Mouse (Mus musculus): ENCODE measurements around the gene Adprh. TPM values are rescaled to one million over a fixed set of nuclear protein-coding genes. Genes with fewer than 3 reads are reported as not detected.

Adprh gene
- polyA plus RNA-seq, 1 experiment, result 77.3 TPM

DNA sequence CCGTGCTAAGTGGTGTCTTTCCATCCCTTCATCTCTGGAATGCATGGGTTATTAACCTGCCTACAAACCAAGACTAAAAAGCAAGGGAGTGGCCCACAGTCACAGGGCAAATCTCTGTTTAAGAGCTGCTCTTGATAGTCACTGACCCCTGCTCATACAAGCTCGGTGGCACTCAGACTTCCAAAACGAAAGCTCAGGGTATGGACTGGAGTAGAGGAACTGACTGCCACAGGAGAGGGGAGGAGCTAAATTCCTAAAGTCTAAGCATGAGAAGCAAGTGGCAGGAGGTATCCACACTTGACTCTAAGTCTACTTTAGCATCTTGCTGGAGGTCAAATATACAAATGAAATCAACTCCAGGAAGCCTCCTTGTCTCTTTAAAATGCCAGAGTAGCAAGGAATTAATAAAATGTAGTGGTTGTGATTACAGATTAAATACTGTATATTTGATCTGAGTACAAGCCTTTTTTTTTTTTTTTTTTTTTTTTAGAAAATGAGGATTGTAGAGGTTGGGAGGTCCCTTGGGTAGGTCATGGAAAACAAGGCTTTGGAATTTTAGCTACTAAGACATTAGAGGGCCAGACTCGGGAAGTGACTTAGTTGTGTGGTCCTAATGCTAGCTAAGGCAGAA lies 23.3 kb upstream of the Adprh start:
- DNase-seq (ENCODE audit: low read depth), result no peak
- no peak for TF ChIP-seq CTCF (IDR thresholded peaks at IDR 0.05; ENCODE audit: borderline replicate concordance, extremely low read depth, insufficient read depth, insufficient read length)
- no peak for TF ChIP-seq POLR2A (IDR thresholded peaks at IDR 0.05; ENCODE audit: borderline replicate concordance, extremely low read depth, insufficient read depth, insufficient read length, poor library complexity, severe bottlenecking)

DNA sequence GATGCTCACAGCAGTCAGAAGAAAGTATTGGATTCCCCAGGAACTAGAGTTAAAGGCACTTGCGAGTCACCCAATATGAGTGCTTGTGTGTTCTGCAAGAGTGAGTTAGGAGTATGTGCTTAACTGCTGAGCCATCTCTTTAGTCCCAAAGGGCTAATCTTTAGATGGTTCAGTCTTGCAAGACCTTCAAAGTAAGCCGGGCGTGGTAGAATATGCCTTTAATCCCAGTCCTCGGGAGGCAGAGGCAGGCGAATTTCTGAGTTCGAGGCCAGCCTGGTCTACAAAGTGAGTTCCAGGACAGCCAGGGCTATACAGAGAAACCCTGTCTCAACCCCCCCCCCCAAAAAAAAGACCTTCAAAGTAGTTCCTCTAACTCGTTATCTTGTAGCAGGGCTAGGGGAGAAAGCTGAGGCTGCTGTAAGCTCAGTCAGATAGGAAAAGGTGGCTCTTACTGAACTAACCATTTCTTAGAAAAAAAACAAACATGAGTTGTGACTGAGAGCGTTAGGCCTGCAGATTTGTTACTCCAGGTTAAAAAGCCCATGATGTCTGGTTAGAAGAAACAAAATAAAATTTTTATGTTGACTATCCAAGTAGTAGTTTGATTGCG lies 22.3 kb upstream of the Adprh start:
- no peak for DNase-seq (ENCODE audit: low read depth)
- TF ChIP-seq CTCF (IDR thresholded peaks at IDR 0.05; ENCODE audit: borderline replicate concordance, extremely low read depth, insufficient read depth, insufficient read length) (no peak), POLR2A (IDR thresholded peaks at IDR 0.05; ENCODE audit: borderline replicate concordance, extremely low read depth, insufficient read depth, insufficient read length, poor library complexity, severe bottlenecking) (no peak)

DNA sequence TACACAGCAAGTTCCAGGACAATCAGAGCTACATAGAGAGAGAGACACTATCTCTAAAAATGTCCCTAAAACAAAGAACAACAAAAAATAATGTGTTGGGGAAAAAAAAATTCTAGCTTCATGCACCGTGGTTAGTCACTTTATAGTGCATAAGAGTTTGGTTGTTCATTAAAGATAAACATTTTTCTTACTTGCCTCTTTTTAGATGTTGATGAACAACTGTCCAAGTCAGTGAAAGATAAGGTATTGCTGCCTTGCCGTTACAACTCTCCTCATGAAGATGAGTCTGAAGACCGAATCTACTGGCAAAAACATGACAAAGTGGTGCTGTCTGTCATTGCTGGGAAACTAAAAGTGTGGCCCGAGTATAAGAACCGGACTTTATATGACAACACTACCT lies 21.2 kb upstream of the Adprh start:
- no peak for DNase-seq (ENCODE audit: low read depth)

DNA sequence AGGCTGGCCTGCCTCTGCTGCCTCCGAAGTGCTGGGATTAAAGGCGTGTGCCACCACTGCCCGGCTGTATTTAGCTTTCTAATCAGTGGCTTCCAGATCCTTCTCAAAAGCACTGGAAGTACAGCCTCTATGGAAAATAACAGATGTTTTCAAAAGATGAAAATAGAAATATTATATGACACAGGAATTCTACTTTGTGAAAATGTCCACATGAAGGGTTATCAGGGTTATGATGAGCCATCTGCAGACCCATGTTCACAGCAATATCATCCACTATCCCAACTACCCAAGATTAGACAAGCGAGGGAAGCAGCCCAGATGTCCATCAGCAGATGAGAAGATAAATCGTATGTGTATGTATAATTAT lies 20.0 kb upstream of the Adprh start:
- DNase-seq (ENCODE audit: low read depth), result no peak
- TF ChIP-seq POLR2A (IDR thresholded peaks at IDR 0.05; ENCODE audit: borderline replicate concordance, extremely low read depth, insufficient read depth, insufficient read length, poor library complexity, severe bottlenecking) (no peak), CTCF (IDR thresholded peaks at IDR 0.05; ENCODE audit: borderline replicate concordance, extremely low read depth, insufficient read depth, insufficient read length) (no peak)

More for the DNA sequence above, 21.2 kb upstream of the Adprh start:
- no peak for TF ChIP-seq POLR2A (IDR thresholded peaks at IDR 0.05; ENCODE audit: borderline replicate concordance, extremely low read depth, insufficient read depth, insufficient read length, poor library complexity, severe bottlenecking)
- TF ChIP-seq CTCF (IDR thresholded peaks at IDR 0.05; ENCODE audit: borderline replicate concordance, extremely low read depth, insufficient read depth, insufficient read length), result no peak

DNA sequence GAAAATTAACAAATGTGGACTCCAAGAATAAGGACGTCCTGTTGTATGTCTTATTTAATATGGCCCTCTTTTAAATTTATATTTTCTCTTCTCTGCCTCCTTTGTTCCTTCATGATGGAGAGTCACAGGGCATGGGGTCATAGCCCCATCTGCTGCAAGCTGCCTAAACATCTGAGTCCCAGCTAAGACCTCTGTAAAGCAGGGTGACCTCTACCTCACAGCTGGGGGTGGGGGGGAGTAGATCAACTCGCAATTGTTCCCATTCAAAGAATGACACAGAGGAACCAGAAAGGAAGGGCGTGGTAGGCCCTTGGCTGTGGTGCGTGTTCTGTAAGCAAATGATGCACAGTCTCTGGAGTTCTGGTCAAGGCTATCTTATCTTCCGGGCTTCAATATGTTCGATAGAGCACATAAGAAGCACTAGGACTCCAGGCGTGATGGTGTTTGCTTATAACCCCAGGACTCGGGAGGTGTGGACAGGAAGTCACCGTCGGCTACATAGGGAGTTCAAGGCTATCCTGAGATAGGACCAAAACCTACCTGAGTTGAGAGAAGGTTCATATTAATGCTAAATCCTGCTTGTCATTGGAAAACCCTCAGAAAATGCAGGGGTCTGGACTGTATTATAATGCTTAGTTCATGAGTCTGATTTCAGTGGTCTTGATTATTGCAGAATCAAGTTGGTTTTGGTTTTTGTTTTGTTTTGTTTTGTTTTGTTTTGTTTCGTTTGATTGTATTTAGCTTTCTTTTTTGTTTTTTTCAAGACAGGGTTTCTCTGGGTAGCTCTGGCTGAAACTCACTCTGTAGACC lies 19.4 kb upstream of the Adprh start:
- no peak for DNase-seq (ENCODE audit: low read depth)
- no peak for TF ChIP-seq CTCF (IDR thresholded peaks at IDR 0.05; ENCODE audit: borderline replicate concordance, extremely low read depth, insufficient read depth, insufficient read length)
- no peak for TF ChIP-seq POLR2A (IDR thresholded peaks at IDR 0.05; ENCODE audit: borderline replicate concordance, extremely low read depth, insufficient read depth, insufficient read length, poor library complexity, severe bottlenecking)

DNA sequence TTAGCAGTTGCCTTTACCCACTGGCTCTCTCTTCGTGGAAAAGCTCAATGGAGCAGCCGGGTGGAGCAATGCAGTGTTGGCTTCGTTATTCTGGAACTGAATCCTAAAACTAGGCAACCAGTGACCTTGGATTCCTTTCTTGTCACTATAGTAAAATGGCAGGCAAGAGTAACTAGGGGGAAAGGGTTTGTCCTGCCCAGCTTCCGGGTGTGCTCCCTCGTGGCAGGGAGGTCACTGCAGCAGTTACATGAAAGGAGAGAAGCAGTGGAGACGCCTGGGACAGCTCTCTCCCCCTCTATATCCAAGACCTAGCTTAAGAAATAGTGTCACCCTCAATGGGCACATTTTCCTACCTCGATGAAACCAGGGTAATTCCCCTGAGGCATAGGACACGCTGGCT lies 16.9 kb upstream of the Adprh start:
- TF ChIP-seq POLR2A (IDR thresholded peaks at IDR 0.05; ENCODE audit: borderline replicate concordance, extremely low read depth, insufficient read depth, insufficient read length, poor library complexity, severe bottlenecking), result no peak
- TF ChIP-seq CTCF (IDR thresholded peaks at IDR 0.05; ENCODE audit: borderline replicate concordance, extremely low read depth, insufficient read depth, insufficient read length), result no peak
- no peak for DNase-seq (ENCODE audit: low read depth)

DNA sequence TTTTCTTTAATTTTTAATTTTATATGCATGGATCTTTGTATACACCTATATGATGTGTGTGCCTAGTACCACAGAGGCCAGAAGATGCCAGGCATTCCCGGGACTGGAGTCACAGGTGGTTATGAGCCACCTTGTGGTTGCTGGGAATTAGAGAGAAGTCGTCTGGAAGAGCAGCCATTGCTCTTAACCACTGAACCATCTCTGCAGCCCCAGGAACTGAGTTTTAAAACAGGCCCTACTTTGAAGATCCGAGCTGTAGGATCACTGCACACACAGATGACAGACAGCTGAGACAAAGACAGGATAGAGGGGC lies 16.2 kb upstream of the Adprh start:
- TF ChIP-seq CTCF (IDR thresholded peaks at IDR 0.05; ENCODE audit: borderline replicate concordance, extremely low read depth, insufficient read depth, insufficient read length) (no peak), POLR2A (IDR thresholded peaks at IDR 0.05; ENCODE audit: borderline replicate concordance, extremely low read depth, insufficient read depth, insufficient read length, poor library complexity, severe bottlenecking) (no peak)
- no peak for DNase-seq (ENCODE audit: low read depth)

DNA sequence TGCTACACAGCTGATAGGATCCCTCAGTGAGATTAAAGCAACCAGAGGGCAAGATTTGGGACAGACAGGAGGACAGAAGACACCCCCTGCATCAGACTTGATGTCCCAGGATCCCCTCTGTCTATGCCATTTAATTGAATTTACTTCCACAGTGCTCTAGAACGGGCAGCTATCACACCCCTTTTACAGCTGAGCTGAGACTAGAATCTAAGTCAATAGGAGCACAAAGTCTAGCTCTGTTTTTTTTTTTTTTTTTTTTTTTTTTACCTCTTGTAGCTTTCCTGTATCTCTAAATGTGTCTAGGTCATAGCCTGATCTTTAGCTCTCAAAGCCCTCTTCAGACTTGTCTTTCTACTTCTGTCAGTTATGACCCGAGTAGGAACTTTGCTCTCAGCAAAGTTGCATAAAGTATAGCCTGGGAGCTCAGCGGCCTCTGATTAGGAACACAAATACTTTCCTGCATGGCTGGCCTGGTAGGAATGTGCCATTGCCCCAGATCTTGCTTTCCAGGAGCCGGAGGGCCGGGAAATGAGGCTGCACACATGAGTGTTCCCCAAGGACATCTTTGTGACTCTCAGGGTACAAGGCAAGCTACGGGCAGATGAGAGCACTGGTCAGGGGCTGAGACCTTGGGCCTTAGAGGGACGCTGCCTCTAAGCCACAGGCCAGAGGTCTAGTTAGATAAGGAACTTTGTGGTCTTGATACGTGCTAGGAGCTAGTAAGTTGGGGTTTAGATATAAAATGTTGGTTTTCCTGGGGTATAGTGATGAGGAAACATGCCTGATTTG lies 15.6 kb upstream of the Adprh start:
- no peak for DNase-seq (ENCODE audit: low read depth)
- TF ChIP-seq CTCF (IDR thresholded peaks at IDR 0.05; ENCODE audit: borderline replicate concordance, extremely low read depth, insufficient read depth, insufficient read length), result no peak
- no peak for TF ChIP-seq POLR2A (IDR thresholded peaks at IDR 0.05; ENCODE audit: borderline replicate concordance, extremely low read depth, insufficient read depth, insufficient read length, poor library complexity, severe bottlenecking)

DNA sequence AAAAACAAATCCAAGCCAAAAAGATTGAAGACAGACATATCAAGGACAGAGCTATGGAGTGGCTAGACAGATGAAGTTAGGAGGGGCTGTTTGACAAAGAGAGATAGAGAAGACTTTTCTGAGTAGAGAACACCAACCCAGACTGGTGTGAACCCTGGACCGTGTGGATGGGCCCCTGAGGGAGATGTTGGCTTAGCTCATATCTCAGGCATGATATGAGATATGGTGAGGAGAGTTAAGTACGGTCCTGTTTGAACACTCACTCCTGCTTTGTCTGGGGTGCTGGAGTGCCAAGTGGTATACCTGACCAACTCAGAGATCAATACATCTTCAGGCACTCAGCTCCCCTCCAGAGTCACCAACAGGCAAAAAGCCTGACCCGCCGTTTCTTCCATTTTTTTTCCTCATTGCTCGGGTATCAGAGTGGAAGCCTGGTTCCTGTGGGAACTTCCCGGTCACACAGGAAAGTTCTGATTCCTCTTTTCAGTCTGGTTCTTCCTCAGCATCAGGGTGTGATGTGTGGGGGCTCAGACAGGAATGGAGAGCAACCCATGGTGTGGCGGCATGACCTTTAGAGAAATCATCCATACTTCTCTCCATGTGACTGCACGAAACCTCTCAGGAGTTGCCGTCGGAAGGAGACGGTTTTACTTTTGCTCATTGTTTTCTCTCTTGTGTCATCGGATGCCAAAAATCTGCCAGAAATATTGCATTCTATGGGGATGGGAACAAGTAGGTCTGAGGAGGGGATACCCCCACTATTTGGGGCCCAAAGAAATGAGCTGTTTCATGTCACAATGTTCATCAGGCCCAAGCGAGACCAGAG lies 14.8 kb upstream of the Adprh start:
- TF ChIP-seq CTCF (IDR thresholded peaks at IDR 0.05; ENCODE audit: borderline replicate concordance, extremely low read depth, insufficient read depth, insufficient read length) (no peak), POLR2A (IDR thresholded peaks at IDR 0.05; ENCODE audit: borderline replicate concordance, extremely low read depth, insufficient read depth, insufficient read length, poor library complexity, severe bottlenecking) (no peak)
- DNase-seq (ENCODE audit: low read depth), result no peak

DNA sequence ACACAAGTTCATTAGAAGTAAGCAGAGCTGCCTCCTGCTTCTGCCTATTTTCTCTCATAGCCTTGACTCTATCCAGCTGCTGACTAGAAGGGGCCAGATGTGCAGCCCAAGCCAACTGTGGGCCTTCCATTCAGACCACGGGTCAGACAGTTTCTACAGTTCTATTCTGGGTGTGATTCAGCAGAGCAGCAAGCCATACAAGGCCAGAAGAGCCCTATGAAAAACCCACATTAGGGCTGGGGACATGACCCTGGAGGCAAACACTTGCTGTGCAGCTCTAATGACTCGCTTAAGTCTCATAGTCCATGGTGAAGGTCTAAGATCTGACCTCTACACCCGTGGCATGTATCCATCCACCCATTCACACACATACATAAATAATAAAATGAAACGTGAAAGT lies 13.6 kb upstream of the Adprh start:
- TF ChIP-seq POLR2A (IDR thresholded peaks at IDR 0.05; ENCODE audit: borderline replicate concordance, extremely low read depth, insufficient read depth, insufficient read length, poor library complexity, severe bottlenecking), result no peak
- no peak for DNase-seq (ENCODE audit: low read depth)

All from brain, embryonic 14.5 days (tissue).